Mouse (Mus musculus) lung, adult 18-20 months (tissue): ENCODE data around the gene Mfap1a.
"Not testable (repeated sequence)": the region's sequence is repeated elsewhere in the genome, so short reads cannot be mapped to it uniquely, and the experiment has no call there.

Source experiments
- DNase-seq, 2 experiments: peaks; one replicate each; pipeline ENCODE4 v3.0.0; 2022; ENCODE audit warnings: mixed read lengths in 2 of 2

Mfap1a gene

GRCm38 (mm10) chr2:121505942-121506882, at the start of gene Mfap1a, which contains the start of gene Wdr76:
TSS of gene Mfap1a (minus strand) at chr2:121506665.
TSS of gene Wdr76 (plus strand) at chr2:121506723.
- peak; percentile 87 to 91 for DNase-seq

GRCm38 (mm10) chr2:121551271-121551670, 44.8 kb upstream of the Mfap1a start:
- DNase-seq = no peak

GRCm38 (mm10) chr2:121549630-121550029, 43.2 kb upstream of the Mfap1a start:
- DNase-seq = no peak

GRCm38 (mm10) chr2:121544829-121545228, 38.4 kb upstream of the Mfap1a start:
- DNase-seq = no peak

GRCm38 (mm10) chr2:121525056-121525455, 18.6 kb upstream of the Mfap1a start:
- no peak for DNase-seq

GRCm38 (mm10) chr2:121522830-121523229, 16.4 kb upstream of the Mfap1a start:
- DNase-seq = not testable (repeated sequence)

- no peak for DNase-seq
Measured at GRCm38 (mm10) chr2:121522006-121522405, 15.5 kb upstream of the Mfap1a start.

GRCm38 (mm10) chr2:121518711-121519110, 12.2 kb upstream of the Mfap1a start:
- DNase-seq = not testable (repeated sequence)

GRCm38 (mm10) chr2:121518106-121518505, 11.6 kb upstream of the Mfap1a start:
- DNase-seq = no peak

- DNase-seq = peak; percentile 5 to 17
Measured at GRCm38 (mm10) chr2:121514211-121514610, 7.7 kb upstream of the Mfap1a start.

- not testable (repeated sequence) for DNase-seq
Measured at GRCm38 (mm10) chr2:121512991-121513765, 6.7 kb upstream of the Mfap1a start.

- DNase-seq = no peak
Measured at GRCm38 (mm10) chr2:121511401-121511800, 4.9 kb upstream of the Mfap1a start.

- DNase-seq = peak; percentile 79 to 82
Measured at GRCm38 (mm10) chr2:121509584-121509983, 3.1 kb upstream of the Mfap1a start.

GRCm38 (mm10) chr2:121507951-121508330, 1.5 kb upstream of the Mfap1a start:
- no peak for DNase-seq

- no peak for DNase-seq
Measured at GRCm38 (mm10) chr2:121507173-121507950, 897 bp upstream of the Mfap1a start.

- not testable (repeated sequence) for DNase-seq
Measured at GRCm38 (mm10) chr2:121501550-121501949, 4.9 kb downstream of the Mfap1a start.

GRCm38 (mm10) chr2:121484403-121484802, 22.1 kb downstream of the Mfap1a start:
- not testable (repeated sequence) for DNase-seq

- no peak for DNase-seq
Measured at GRCm38 (mm10) chr2:121483576-121483975, 22.9 kb downstream of the Mfap1a start.

GRCm38 (mm10) chr2:121480916-121481315, 25.5 kb downstream of the Mfap1a start:
- DNase-seq = not testable (repeated sequence)

GRCm38 (mm10) chr2:121480498-121480897, 26.0 kb downstream of the Mfap1a start:
- peak; percentile 6 to 39 for DNase-seq

GRCm38 (mm10) chr2:121477491-121478266, 28.8 kb downstream of the Mfap1a start:
- no peak for DNase-seq

GRCm38 (mm10) chr2:121475306-121475705, 31.2 kb downstream of the Mfap1a start:
- not testable (repeated sequence) for DNase-seq
